Mouse (Mus musculus) spleen, adult 2 months (tissue): ENCODE data around the gene Wars.

Experiments used
- CTCF ChIP-seq: fragments of 200-500 bp; IDR thresholded peaks from 2 replicates; pipeline ENCODE4 v1.5.1; 2011; ENCODE audit warnings: mild to moderate bottlenecking, inconsistent platforms; ENCODE audit not compliant: insufficient read depth, insufficient read length, insufficient replicate concordance; ENCODE audit errors: extremely low read depth
- POLR2A ChIP-seq: fragments of 200-500 bp; IDR thresholded peaks from 2 replicates; pipeline ENCODE4 v1.6.1; 2011; ENCODE audit warnings: low read depth, low read length, inconsistent platforms

- no peak for TF ChIP-seq POLR2A
- TF ChIP-seq CTCF: no peak
Measured at GRCm38 (mm10) chr12:108858486-108858885, 35.5 kb downstream of the Wars start.
